Mouse (Mus musculus): ENCODE data around the gene Kalrn.

The Kalrn gene

DNA sequence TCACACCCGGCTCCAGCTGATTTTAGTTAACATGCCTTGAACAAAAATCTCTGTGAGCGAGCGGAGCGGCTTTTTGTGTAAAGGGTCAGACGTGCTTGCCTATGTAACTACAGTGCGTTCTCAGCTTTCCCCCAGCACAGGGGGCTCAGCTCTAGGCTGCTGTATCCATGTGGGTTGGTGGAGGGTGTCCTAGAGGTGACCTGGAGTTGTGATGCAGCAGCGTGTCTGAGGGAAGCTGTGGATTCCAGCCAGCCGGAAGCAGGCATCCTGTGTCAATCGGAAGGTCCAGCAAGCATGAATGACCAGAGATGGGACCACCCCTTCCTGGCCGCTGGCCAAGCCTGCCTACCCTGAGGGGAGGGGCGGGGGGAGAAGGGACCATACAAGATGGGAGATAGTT is 631.0 kb downstream of the Kalrn start:
- DNase-seq (ENCODE audit: low read depth, low spot score) = no peak

GRCm38 (mm10) chr16:33941271-33941781 is 632.0 kb downstream of the Kalrn start:
- DNase-seq (ENCODE audit: low read depth, low spot score) = no peak

GRCm38 (mm10) chr16:33940095-33940494 is 633.2 kb downstream of the Kalrn start:
- no peak for DNase-seq (ENCODE audit: low read depth, low spot score)

- no peak for DNase-seq (ENCODE audit: low read depth, low spot score)
Observed at GRCm38 (mm10) chr16:33939636-33940035, 633.7 kb downstream of the Kalrn start.

DNA sequence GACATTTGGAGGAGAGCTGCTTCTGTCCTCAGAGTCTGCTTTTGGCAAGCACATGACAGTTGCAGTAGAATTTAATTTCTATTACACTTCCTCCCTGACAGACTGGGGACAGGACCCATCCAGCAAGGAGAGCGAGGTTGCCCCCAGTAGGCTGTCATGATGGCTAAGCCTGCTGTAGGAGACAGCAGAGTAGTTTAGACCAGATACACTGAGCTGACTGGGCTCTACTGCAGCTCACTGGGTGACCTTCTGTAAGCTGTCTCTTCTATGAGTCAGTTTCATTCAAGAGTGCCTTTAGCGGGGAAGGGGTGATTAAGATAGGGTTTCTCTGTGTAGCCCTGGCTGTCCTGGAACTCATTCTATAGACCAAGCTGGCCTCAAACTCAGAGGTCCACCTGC is 634.2 kb downstream of the Kalrn start:
- DNase-seq (ENCODE audit: low read depth, low spot score) = no peak

- DNase-seq (ENCODE audit: low read depth, low spot score) = no peak
Observed at GRCm38 (mm10) chr16:33938311-33939132, 634.8 kb downstream of the Kalrn start.

DNA sequence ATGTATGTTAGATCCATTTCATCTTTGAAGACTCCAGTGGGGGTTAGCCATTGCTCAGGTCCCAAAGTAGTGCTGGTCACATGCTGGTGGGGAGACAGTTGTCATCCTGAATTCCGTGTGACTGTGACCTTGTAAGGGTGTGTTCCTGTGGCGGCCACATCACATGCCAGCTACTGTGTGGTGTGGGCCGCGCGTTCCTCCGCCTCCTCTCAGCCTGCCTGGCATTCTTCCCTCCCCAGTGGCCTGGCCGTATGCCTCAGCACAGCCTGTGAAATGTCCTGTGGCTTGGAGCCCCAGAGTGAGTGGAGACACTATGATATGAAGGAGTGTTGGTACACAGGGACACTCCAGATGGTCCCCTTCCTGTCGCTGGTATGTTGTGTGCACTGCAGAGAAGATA is 635.8 kb downstream of the Kalrn start:
- no peak for DNase-seq (ENCODE audit: low read depth, low spot score)

DNA sequence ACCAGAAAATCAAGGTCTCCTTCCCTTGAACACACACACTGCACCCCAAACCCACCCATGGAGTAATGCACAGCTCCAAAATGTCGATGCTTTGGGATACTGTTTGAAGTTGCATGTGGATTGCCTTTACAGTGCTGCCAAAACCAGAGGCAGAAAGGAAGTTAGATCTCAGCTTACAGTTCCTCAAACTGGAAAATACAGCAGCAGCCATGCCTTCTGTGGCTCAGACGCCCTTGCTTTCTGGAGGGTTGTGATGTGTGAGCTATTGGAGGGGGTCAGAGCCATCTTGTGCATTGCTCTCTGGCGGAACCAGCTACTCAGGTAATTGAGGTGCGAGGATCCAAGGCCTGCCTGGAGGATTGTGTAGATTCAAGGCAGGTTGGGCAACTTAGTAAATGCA is 636.4 kb downstream of the Kalrn start:
- no peak for DNase-seq (ENCODE audit: low read depth, low spot score)

DNA sequence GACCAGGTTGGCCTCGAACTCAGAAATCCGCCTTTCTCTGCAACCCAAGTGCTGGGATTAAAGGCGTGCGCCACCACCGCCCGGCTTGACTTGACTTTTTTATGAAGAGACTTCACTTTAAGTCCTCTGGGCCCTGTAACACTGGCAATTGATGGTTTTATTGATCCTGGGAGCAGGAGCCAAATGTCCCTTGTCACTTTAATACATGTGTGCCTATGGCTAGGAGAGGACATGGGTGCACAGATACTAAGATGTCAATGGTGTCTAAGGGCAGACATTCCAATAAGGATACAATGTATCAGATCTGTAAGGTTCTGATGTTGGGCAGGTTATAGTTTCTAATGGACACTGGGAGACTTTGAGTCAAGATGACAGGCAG is 637.9 kb downstream of the Kalrn start:
- DNase-seq (ENCODE audit: low read depth, low spot score) = no peak

- no peak for DNase-seq (ENCODE audit: low read depth, low spot score)
Observed at GRCm38 (mm10) chr16:33934701-33935406, 638.5 kb downstream of the Kalrn start.

DNA sequence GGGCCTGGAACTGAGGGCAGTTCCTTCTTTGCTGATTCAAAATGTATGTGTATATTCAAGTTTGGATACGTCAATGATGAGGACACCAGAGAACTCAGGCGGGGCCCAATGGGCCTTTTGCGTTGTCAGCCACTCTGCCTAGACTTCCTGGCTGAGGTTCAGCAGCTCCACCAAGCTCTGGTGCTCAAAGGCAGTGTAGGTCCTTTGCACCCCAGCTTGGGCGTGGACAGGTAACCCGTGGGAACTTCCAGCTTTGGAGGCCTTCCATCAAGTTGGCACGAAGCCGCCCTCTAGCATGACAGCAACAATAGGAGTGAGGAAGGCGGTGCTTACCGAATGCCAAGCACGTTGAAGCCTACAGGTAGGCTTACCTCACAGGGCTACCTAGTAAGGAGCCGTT is 639.9 kb downstream of the Kalrn start:
- DNase-seq (ENCODE audit: low read depth, low spot score) = no peak

- no peak for DNase-seq (ENCODE audit: low read depth, low spot score)
Observed at GRCm38 (mm10) chr16:33932126-33932525, 641.2 kb downstream of the Kalrn start.

- no peak for DNase-seq (ENCODE audit: low read depth, low spot score)
Observed at GRCm38 (mm10) chr16:33931682-33932081, 641.6 kb downstream of the Kalrn start.

DNA sequence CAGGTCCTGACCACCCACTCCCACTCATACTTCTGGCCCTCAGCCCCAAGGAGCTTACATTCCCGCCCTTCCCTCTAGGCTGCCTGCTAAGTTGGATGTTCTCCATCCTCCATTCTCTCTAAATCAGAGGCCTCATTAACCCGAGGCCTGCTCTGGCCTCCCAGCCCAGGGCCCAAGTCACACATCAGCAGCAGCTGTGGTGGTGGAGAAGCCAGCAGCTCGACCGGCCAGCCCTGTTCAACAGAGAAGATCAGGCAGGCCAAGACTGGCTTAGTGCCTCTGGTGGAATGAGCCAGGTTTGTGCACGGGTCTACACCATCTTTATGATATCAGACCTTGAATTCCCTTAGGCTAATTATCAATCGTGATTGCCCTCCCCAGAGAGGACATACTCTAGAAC is 642.5 kb downstream of the Kalrn start:
- no peak for DNase-seq (ENCODE audit: low read depth, low spot score)

DNA sequence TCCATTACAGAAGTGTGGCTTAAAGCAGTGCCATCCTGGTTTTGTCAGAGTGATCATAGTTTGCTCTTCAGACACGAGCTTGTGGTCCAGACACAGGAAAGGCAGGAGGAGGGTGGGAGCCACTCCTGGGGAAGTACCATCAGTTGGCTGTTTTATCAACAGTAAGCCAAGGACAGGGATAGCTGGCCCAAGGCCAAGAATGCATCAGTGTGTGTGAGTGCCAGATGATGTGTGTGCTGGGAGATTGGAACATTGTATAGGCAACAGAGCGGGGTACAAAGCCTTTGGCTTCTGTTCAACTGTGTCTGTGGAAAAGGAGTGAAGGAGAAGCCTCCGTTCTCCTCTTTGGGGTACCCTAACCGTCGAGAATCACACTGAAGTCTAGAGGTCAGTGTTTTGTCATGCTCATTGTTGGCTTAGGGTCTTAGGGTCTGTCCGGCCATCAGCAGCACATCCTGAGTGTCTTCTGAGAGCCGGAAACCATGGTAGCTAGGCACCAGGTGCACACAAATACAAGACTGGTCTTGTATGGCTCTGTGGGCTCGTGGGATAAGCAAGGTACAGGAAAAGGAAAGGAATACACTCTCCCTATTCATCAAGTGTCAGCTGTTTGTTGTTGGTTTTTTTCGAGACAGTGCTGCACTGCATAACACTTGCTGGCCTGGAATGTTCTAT is 644.4 kb downstream of the Kalrn start:
- DNase-seq (ENCODE audit: low read depth, low spot score) = no peak

DNA sequence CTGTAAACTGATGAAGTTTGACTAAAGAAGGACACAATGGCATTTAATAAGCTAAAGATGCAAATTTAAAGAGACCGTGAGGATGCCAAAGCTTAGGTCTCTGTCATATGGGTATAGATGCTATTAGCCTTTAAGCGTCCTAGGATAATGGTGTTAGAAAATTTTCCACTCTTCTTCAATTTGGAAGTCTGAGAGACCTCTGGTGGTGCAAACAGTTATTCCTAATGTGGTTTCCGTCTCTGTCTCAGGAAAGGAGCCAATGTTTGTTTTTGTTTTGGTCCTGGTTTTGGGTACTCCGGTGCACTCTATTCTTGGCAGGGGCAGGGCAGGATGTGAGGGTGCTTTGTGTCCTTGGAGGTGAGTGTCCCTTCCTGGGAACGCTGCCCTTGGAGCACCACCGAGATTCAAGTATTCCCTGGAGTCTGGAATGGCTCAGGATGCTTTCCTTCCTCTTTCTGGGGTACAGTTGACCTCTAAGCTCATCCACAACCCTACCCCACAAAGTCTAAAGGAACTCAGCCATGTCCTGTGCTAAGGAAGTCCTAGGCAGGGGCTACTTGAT is 646.0 kb downstream of the Kalrn start:
- no peak for DNase-seq (ENCODE audit: low read depth, low spot score)

DNA sequence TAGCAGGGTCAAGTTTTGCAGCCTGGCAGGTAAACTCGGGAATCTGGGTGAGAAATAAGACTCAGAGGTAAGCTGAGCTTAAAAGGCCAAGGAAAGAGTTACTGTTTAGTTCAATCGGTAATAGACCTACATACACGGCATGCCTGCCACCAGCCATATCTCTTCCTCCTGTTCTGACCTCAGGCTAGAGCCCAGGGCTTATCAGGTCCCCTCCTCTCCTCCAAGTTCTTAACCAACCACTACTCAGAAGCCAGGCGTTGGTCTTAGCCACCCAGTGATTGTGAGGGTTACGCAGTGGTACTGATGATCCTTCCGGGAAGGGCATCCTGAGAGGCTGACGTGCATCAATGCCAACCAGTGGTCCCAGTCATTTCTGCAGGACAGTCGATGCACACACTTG is 649.6 kb downstream of the Kalrn start:
- no peak for DNase-seq (ENCODE audit: low read depth, low spot score)

DNA sequence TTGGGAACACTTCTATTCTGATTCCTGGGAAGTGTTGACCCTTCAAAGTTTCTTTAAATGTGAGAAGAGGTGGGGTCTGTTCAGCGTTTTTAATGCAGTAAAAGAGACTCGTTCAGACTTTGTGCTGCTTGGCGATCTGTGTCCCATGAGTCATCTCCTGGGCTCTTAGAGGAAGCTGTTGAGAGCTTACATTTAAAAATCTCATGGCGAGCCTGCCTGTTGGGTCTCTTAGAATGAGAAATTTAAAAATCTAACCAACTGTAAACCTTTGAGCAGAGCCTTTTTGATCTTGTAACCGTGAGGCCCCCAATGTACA is 650.4 kb downstream of the Kalrn start:
- DNase-seq (ENCODE audit: low read depth, low spot score) = no peak

DNA sequence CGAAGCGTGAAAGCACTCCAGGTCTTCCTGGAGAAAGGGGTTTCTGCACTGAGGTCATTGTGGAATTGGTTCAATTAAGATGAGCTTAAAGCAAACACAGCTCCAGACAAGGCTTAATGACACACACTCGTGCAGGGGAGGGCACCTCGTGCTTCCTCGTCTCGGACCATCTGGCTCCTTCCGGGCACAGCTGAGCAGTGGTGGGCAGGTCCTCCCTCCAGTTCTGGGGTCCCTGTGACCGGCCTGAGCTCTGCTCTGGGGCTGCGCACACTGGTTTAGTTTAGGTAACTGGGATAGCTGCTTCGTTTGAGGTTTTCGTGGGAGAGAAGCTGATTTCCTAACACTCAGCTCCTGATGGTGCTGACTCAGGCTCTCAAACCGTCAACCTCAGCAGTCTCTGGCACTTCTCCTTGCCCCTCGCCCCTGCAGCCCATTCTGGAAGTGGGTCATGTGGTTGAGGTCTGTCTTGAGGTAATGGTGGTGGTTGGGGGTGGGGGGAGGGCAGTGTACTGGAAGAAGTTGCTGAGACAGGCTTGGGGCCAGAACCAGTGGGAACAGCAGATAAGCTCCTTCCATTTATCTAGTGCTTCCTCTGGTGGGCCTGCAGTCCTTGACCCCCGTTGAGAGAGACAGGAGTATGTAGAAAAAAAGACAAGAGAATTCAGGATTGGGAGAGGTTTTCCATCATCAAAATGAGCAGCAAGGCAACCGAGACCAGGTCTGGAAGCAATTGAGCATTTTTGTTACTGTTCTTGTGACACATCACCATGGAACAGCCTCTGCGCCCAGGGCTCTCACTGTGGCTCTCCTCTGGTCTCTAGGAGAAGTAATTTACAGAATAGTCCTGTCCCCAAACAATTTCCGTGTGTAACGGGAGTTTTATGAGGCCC is 651.0 kb downstream of the Kalrn start:
- DNase-seq (ENCODE audit: low read depth, low spot score) = no peak

DNA sequence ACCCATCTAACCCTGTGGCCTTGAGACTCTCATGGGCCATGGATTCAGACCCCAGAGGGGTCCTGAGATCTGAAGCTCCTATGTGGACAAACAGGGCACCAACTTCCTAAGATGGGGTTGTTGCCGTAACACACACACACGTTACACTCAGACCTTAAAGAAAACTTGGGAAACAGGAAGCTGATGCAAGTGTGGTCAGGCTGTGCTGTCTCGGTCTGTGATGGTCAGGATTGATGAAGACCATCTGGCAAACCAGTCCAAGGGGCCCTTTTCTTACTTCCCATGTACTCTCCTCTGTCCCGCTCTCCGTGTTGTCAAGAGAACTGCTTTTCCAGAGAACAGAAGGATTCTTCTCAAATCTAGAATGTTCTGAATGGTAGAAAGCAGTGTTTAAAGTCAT is 651.8 kb downstream of the Kalrn start:
- no peak for DNase-seq (ENCODE audit: low read depth, low spot score)

All from ES-CJ7 (cell line).